Mouse (Mus musculus) lung, embryonic 14.5 days (tissue): Measurements from ENCODE around the gene Slc27a1. TPM values are rescaled to one million over a fixed set of nuclear protein-coding genes. Genes with fewer than 3 reads are reported as not detected.

Source experiments
- ATAC-seq: fragments of 200-750 bp; cut with Nextera tagmentation; 2 replicates; pipeline ENCODE4 v1.8.0; 2017; ENCODE audit warnings: mild to moderate bottlenecking, moderate TSS enrichment, moderate library complexity; ENCODE audit not compliant: insufficient read depth
- DNase-seq: peaks from one replicate; pipeline ENCODE4 v3.0.0-alpha.2; 2015
- H3K27ac ChIP-seq: fragments of 300-500 bp; sonication (generic); 2 replicates; pipeline ENCODE4 v1.5.1; 2014; ENCODE audit warnings: low read depth, mild to moderate bottlenecking, moderate library complexity
- H3K27me3 ChIP-seq: fragments of 300-500 bp; sonication (generic); 2 replicates; pipeline ENCODE4 v1.6.1; 2014; ENCODE audit warnings: low read length, control low read depth; ENCODE audit not compliant: insufficient read depth
- H3K36me3 ChIP-seq: fragments of 300-500 bp; sonication (generic); 2 replicates; pipeline ENCODE4 v1.6.1; 2014; ENCODE audit warnings: control low read depth; ENCODE audit not compliant: insufficient read depth
- H3K4me1 ChIP-seq: fragments of 300-500 bp; sonication (generic); 2 replicates; pipeline ENCODE4 v1.6.1; 2014; ENCODE audit warnings: antibody characterized with exemption, control low read depth; ENCODE audit not compliant: insufficient read depth
- H3K4me2 ChIP-seq: fragments of 300-500 bp; sonication (generic); 2 replicates; pipeline ENCODE4 v1.6.1; 2014; ENCODE audit warnings: mild to moderate bottlenecking
- H3K4me3 ChIP-seq: fragments of 300-500 bp; sonication (generic); 2 replicates; pipeline ENCODE4 v1.5.1; 2014; ENCODE audit warnings: low read depth, low read length
- H3K9ac ChIP-seq: fragments of 300-500 bp; sonication (generic); 2 replicates; pipeline ENCODE4 v1.6.1; 2014
- H3K9me3 ChIP-seq: fragments of 300-500 bp; sonication (generic); 2 replicates; pipeline ENCODE4 v1.6.1; 2016; ENCODE audit warnings: low read depth, low read length, control low read depth
- CTCF ChIP-seq: IDR thresholded peaks from 2 replicates; pipeline ENCODE4 v1.5.1; 2016; ENCODE audit warnings: antibody characterized with exemption, low read depth
- WGBS: fragments of 180-500 bp; shearing (Covaris S2); extraction: QIAGEN DNeasy Blood & Tissue Kit; methylation state at CpG from one replicate; pipeline ENCODE4 v1.1.7; 2014; 5-methylcytosine and 5-hydroxymethylcytosine counted together
- polyA plus RNA-seq: library from polyadenylated mRNA; unstranded; fragments of >200 nt; fragmentation: Nextera tagmentation; extraction: Ambion mirVana; gene quantifications from 2 replicates; pipeline ENCODE4 v1.2.1, GENCODE M21; 2014

Gene Slc27a1
- polyA plus RNA-seq, 1 experiment from 2014 or later, result 19.9 TPM

DNA sequence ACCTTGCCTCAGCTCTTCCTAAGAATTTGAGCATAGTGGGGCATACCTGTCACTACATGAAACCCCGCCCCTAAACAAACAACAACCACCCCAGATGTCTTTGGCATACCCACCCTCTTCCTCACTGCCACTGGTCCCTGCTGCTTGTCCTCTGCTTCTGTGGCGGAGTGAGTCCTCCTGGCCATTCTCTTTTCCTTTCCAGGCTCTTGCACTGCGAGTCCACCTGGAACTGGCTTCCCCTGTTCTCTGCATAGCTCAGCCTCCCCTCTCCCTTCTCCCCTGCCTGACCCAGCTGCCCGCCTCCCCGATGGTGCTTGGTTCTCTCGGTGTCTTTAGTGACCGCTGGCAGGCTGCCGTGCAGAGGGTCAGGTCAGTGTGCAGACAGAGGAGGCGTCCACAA lies 24.9 kb upstream of the Slc27a1 start:
- Histone ChIP-seq H3K36me3 (peaks cover 28% of the 10 kb centered on the region; the same call in 1 of the 2 replicates), H3K4me3 (peak overlapping the region; percentile 59), H3K4me1 (no peaks in the 10 kb centered on the region), H3K27me3 (no peaks in the 10 kb centered on the region), H3K4me2 (peak overlapping the region; percentile 86), H3K9me3 (no peaks in the 10 kb centered on the region), H3K9ac (peak overlapping the region; percentile 53), H3K27ac (no peak overlapping the region)
- TF ChIP-seq CTCF, result no peak
- no peak for DNase-seq
- 82% methylated on average over 9 of the region's 9 CpGs for WGBS
- no peak for ATAC-seq

DNA sequence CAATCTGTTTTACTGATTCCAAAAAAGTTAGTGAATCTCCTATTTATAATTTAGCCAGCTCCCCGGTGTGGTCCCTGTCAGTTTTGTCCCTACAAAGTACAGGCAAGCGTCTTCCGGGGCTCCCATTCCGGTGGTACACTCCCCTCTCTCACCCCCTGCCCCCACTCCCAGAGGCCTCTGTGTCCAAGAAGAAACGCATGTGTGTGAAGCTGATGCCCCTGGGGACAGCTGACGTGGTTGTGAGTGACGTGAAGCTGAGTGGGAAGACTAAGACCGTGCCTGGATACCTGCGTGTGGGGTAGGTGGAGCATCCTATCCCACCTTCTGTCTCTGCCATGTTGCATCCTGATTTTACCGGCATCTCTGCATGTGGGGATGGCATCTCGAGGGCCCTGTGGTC lies 23.6 kb upstream of the Slc27a1 start:
- Histone ChIP-seq H3K27ac (no peak overlapping the region), H3K9me3 (no peaks in the 10 kb centered on the region), H3K4me3 (no peak overlapping the region), H3K9ac (no peak overlapping the region), H3K4me1 (no peaks in the 10 kb centered on the region), H3K36me3 (peaks cover 28% of the 10 kb centered on the region; the same call in 1 of the 2 replicates), H3K27me3 (no peaks in the 10 kb centered on the region), H3K4me2 (no peak overlapping the region)
- ATAC-seq (no peak), DNase-seq (no peak)
- 89% methylated on average over 11 of the region's 11 CpGs for WGBS
- no peak for TF ChIP-seq CTCF

- Histone ChIP-seq H3K27ac (no peak overlapping the region), H3K4me3 (no peak overlapping the region), H3K4me2 (no peak overlapping the region), H3K36me3 (peaks cover 28% of the 10 kb centered on the region; the same call in 1 of the 2 replicates), H3K9me3 (no peaks in the 10 kb centered on the region), H3K4me1 (no peaks in the 10 kb centered on the region), H3K9ac (no peak overlapping the region), H3K27me3 (no peaks in the 10 kb centered on the region)
- WGBS, result 92% methylated on average over 7 of the region's 7 CpGs
- DNase-seq, result no peak
- TF ChIP-seq CTCF, result no peak
- no peak for ATAC-seq
Observed at GRCm38 (mm10) chr8:71547590-71547989, 21.1 kb upstream of the Slc27a1 start.

- Histone ChIP-seq H3K36me3 (peaks cover 25% of the 10 kb centered on the region; the same call in 1 of the 2 replicates), H3K4me1 (no peaks in the 10 kb centered on the region), H3K27me3 (no peaks in the 10 kb centered on the region), H3K9ac (no peak overlapping the region), H3K9me3 (no peaks in the 10 kb centered on the region), H3K4me2 (no peak overlapping the region), H3K4me3 (no peak overlapping the region), H3K27ac (no peak overlapping the region)
- ATAC-seq (no peak), DNase-seq (no peak)
- no peak for TF ChIP-seq CTCF
- 40% methylated on average over 7 of the region's 7 CpGs for WGBS
Observed at GRCm38 (mm10) chr8:71550754-71551153, 17.9 kb upstream of the Slc27a1 start.

DNA sequence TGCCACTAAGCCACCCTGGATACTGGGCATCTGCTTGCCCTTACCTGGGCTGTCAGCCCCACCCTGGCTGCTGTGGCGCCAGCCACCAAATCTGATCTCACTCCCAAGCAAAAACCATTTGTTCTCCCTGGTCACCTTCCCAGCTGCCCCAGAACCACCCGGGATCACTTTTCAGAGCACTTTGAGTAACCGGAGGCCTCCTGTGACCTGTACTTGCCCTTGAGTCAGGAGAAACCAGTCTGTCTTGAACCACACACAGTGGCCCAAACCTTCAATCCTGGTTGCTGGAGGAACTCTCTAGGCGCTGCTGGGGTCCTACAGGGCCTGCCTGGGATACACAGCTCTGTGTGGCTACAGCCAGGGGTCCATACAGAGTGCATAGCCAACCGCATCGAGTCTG lies 15.9 kb upstream of the Slc27a1 start:
- H3K27me3 ChIP-seq, result peaks cover 14% of the 10 kb centered on the region
- ATAC-seq, result no peak
- no peak for DNase-seq
- no peak for TF ChIP-seq CTCF
- H3K27ac ChIP-seq, result no peak overlapping the region
- H3K36me3 ChIP-seq, result peaks cover 8% of the 10 kb centered on the region; the same call in 1 of the 2 replicates
- H3K9ac ChIP-seq, result no peak overlapping the region
- H3K9me3 ChIP-seq, result no peaks in the 10 kb centered on the region
- H3K4me2 ChIP-seq, result no peak overlapping the region
- no peak overlapping the region for H3K4me3 ChIP-seq
- no peaks in the 10 kb centered on the region for H3K4me1 ChIP-seq
- WGBS, result 38% methylated on average over 6 of the region's 6 CpGs

DNA sequence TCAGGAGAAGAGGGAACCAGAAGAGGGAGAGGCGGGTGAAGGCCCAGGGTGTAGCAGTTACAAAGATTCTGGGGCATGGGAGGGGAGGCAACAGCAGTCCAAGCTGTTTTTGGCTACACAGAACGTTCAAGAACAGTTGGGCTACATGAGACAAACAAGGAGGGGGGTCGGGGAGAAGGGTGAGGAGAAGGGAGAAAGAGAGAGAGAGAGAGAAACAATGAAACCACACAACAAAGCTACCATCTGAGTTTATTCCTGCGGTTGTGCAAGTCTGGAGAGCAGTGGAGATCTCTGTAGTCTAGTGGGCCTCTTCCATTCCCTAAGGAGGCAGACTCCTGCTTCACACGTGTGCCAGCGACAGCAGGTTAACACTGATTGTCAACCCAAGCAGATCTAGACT lies 14.7 kb upstream of the Slc27a1 start:
- 63% methylated on average over 6 of the region's 6 CpGs for WGBS

DNA sequence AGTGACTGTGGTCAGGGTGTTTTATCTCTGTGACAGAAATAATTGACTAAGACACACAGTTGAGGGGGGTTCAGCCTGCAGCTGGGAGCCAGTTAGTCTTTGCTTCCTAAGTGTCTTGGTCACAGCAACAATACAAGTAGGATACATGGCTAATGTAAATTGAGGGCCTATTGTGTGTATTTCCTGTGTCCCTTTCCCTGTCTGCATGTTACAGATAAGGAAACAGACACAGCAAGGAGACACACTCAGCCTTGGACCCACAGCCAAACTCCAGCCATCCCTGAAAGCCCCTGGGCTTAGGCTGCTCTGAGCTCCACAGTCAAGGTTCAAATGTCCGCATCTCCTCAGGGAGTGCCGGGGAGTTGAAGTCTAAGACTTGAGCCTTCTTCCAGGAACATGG lies 14.0 kb upstream of the Slc27a1 start:
- H3K4me1 ChIP-seq, result no peaks in the 10 kb centered on the region
- no peak overlapping the region for H3K4me3 ChIP-seq
- no peaks in the 10 kb centered on the region for H3K36me3 ChIP-seq
- no peak for TF ChIP-seq CTCF
- no peak for ATAC-seq
- no peaks in the 10 kb centered on the region for H3K9me3 ChIP-seq
- no peak overlapping the region for H3K27ac ChIP-seq
- 73% methylated on average over 2 of the region's 2 CpGs for WGBS
- H3K27me3 ChIP-seq, result peaks cover 33% of the 10 kb centered on the region
- no peak for DNase-seq
- H3K4me2 ChIP-seq, result no peak overlapping the region
- H3K9ac ChIP-seq, result no peak overlapping the region

More for the DNA sequence above, 14.7 kb upstream of the Slc27a1 start:
- TF ChIP-seq CTCF, result no peak
- Histone ChIP-seq H3K4me2 (no peak overlapping the region), H3K27me3 (peaks cover 26% of the 10 kb centered on the region), H3K27ac (0 out of 2 replicates have a peak overlapping the region, but pooled peaks have one; percentile 18), H3K9me3 (no peaks in the 10 kb centered on the region), H3K36me3 (no peaks in the 10 kb centered on the region), H3K4me3 (no peak overlapping the region), H3K4me1 (no peaks in the 10 kb centered on the region), H3K9ac (no peak overlapping the region)
- ATAC-seq (no peak), DNase-seq (no peak)
